Mouse (Mus musculus): Measurements from ENCODE around the gene Ankrd13a. TPM values are rescaled to one million over a fixed set of nuclear protein-coding genes. Genes with fewer than 3 reads are reported as not detected.

Ankrd13a gene
- polyA plus RNA-seq (2021; fragmentation: Nextera tagmentation): 4.5 and 7.9 TPM in 2 replicates
- long read RNA-seq, experiment 1, partial matches to known transcripts: 9 of 14 reads
- long read RNA-seq, experiment 1, other reads (novel, unspliced or antisense): 4 of 14 reads
- long read RNA-seq, experiment 2, partial matches to known transcripts: 0 of 10 reads
- long read RNA-seq, experiment 2, other reads (novel, unspliced or antisense): 10 of 10 reads

GRCm38 (mm10) chr5:114774403-114775051 is at the start of gene Ankrd13a:
Ankrd13a (plus strand) TSS chr5:114774677.

DNA sequence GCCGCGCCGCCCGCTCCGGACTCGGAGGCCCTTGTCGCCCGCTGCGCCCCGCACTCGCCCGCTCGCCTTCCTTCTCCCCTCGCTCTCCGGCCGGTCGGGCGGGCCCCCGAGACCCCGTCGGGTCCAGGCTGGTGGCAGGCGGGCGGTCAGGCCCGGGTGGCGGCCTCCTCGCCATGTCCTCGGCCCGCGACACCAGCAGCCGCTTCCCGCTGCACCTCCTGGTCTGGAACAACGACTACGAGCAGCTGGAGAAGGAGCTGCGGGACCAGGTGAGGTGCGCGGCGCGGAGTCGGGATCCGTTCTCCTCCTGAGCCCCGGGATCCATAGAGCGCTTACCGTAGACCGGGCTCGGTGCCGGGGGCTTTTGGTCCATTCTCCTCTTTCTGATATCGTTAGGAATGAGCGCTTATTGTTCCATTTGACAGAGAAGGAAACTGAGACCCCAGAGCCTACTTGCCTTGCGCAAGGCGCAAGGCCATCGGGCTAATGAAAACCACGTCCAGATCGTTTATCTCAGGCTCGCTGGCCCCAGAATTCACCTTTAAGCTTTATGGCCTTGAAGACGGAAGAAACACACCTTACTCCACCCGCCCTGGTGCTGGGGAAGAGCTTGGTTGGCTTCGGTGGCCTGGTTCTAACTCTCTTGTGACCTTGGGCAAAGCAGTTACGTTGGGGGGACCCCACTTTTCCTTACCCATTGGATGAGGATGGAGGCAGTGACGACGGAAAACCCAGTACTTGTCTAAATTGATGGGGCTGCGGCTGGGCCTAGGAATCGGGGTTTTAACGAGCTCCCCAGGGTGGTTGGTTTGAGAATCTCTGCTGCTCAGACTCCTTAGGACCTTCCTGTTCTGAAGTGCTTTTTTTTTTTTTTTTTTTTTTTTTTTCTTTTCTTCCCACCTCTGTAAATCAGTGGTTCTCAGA is 841 bp downstream of the Ankrd13a start, which contains the start of gene Git2:
Gene Git2 (minus strand): TSS at position 462 of the 924 bp plus-strand sequence.

DNA sequence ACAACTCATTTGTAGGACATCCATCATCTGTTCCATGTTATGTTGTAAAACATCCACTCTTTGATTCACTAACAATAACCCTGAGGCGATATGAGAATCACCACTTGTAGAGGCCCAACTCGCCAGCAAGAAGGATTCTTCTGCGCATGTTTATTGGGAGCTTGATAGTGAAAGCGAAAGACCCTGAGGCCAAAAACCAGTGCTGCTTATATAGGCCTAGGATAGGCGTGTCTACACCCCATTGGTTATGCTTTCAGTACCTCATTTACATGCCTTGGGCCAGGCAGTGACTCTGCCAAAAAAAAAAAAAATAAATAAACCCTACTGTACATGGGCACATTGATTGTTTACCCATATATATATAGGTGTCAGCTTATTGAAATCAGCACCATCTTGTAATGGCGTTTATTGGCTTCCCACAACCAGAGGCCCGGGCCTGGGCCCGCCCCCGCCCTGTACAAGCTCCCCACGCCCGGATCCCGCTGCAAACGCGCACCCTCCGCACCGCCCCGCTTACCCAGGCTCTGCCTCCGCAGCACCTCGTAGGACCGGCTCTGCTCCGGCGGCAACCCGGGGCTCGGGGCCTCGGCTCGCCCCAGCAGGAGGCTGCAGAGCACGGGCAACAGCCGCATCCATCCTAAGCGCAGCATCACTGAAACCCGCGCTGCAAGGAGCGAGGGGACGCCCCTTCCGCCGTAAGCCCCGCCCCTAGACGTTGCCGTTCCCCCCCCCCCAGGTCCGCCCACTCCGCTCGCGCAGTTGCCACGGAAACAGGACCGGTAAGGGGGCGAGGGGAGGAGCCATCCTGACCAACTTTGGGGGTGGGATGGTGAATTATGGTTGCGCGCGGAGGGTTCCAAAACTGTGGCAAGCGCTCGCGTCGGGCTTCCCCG is 48.6 kb downstream of the Ankrd13a start, which contains the start of gene 1500011B03Rik:
Gene 1500011B03Rik (minus strand): TSS at position 673 of the 893 bp plus-strand sequence.

GRCm38 (mm10) chr5:114853364-114853763 is 78.9 kb downstream of the Ankrd13a start, which contains the start of gene 4930519G04Rik:
4930519G04Rik (plus strand) TSS chr5:114853664.

Other genes starting within 250 kb of the Ankrd13a start
- 0.51 and 2.6 TPM in 2 replicates for gene Fam222a, start 206.7 kb upstream of the Ankrd13a start, polyA plus RNA-seq (2021; fragmentation: Nextera tagmentation)
- gene Trpv4, start 116.3 kb upstream of the Ankrd13a start, polyA plus RNA-seq (2021; fragmentation: Nextera tagmentation): 0.68 and 0.77 TPM in 2 replicates
- 71.3 and 91.9 TPM in 2 replicates for gene Gltp, start 83.7 kb upstream of the Ankrd13a start, polyA plus RNA-seq (2021; fragmentation: Nextera tagmentation)
- 3.8 and 4.2 TPM in 2 replicates for gene Tchp, start 66.9 kb upstream of the Ankrd13a start, polyA plus RNA-seq (2021; fragmentation: Nextera tagmentation)
- gene Git2, start 840 bp downstream of the Ankrd13a start, polyA plus RNA-seq (2021; fragmentation: Nextera tagmentation): 15.5 and 20.1 TPM in 2 replicates
- 253 and 313 TPM in 2 replicates for gene 1500011B03Rik, start 48.8 kb downstream of the Ankrd13a start, polyA plus RNA-seq (2021; fragmentation: Nextera tagmentation)
- gene 4930519G04Rik, start 79.0 kb downstream of the Ankrd13a start, polyA plus RNA-seq (2021; fragmentation: Nextera tagmentation): not detected in 2 replicates
- 0.12 and 0.18 TPM in 2 replicates for gene Gm9936, start 84.0 kb downstream of the Ankrd13a start, polyA plus RNA-seq (2021; fragmentation: Nextera tagmentation)
- gene Oasl2, start 122.3 kb downstream of the Ankrd13a start, polyA plus RNA-seq (2021; fragmentation: Nextera tagmentation): 4.5 and 5.4 TPM in 2 replicates
- gene Oasl1, start 148.6 kb downstream of the Ankrd13a start, polyA plus RNA-seq (2021; fragmentation: Nextera tagmentation): 0.15 and 0.44 TPM in 2 replicates
- gene 2210016L21Rik, start 167.5 kb downstream of the Ankrd13a start, polyA plus RNA-seq (2021; fragmentation: Nextera tagmentation): 207 and 285 TPM in 2 replicates
- not detected in 2 replicates for gene Hnf1a, start 196.4 kb downstream of the Ankrd13a start, polyA plus RNA-seq (2021; fragmentation: Nextera tagmentation)
- gene Sppl3, start 236.5 kb downstream of the Ankrd13a start, polyA plus RNA-seq (2021; fragmentation: Nextera tagmentation): 9.0 and 24.2 TPM in 2 replicates

All from left cerebral cortex, adult 6 months (tissue).